Mouse (Mus musculus) testis, adult 2 months (tissue): ENCODE data around the gene Ankrd35.

Experiments
- CTCF ChIP-seq: fragments of 200-500 bp; IDR thresholded peaks from 2 replicates; pipeline ENCODE4 v1.5.1; 2012; ENCODE audit warnings: low read depth, mild to moderate bottlenecking, inconsistent platforms, low read length, moderate library complexity; ENCODE audit not compliant: control insufficient read depth, insufficient read depth, insufficient replicate concordance
- POLR2A ChIP-seq: fragments of 200-500 bp; IDR thresholded peaks from 2 replicates; pipeline ENCODE4 v1.6.1; 2012; ENCODE audit warnings: low read depth, mild to moderate bottlenecking, inconsistent platforms, low read length, moderate library complexity; ENCODE audit not compliant: control insufficient read depth

GRCm38 (mm10) chr3:96645018-96645649 is 24.8 kb upstream of the Ankrd35 start, which contains the start of gene Itga10:
- TF ChIP-seq CTCF = no peak
- TF ChIP-seq POLR2A = no peak
